Mouse (Mus musculus) thymus, adult 2 months (tissue): ENCODE measurements around the gene Nepro.

Experiments
- CTCF ChIP-seq: fragments of 200-500 bp; IDR thresholded peaks from 2 replicates; pipeline ENCODE4 v1.5.1; 2012; ENCODE audit warnings: mild to moderate bottlenecking, control low read depth, low read length, moderate library complexity, borderline replicate concordance; ENCODE audit not compliant: control insufficient read depth, poor library complexity, insufficient read depth; ENCODE audit errors: extremely low read depth
- POLR2A ChIP-seq: fragments of 200-500 bp; IDR thresholded peaks from 2 replicates; pipeline ENCODE4 v1.6.1; 2012; ENCODE audit warnings: mild to moderate bottlenecking, low read length, control low read depth, moderate library complexity; ENCODE audit not compliant: control insufficient read depth, poor library complexity, insufficient read depth; ENCODE audit errors: extremely low read depth

DNA sequence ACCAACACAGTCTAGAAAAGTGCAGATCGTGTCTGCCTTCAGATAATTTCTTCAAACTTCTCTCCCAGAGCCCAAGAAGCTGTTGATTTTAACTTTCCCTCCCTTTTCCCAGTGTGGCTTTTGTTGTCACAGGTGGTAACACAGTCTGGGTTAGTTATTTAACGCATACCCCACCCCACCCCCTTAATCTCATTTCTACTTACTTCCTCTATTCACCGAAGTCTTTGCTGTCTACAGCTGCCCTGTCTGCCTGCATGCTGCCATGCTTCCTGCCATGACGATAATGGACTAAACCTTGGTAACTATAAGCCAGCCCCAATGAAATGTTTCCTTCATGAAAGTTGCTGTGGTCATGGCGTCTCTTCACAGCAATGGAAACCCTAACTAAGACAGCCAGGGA, 21.8 kb upstream of the Nepro start:
- TF ChIP-seq CTCF: no peak
- no peak for TF ChIP-seq POLR2A
